Mouse (Mus musculus): ENCODE data around the gene Mafb. TPM values are rescaled to one million over a fixed set of nuclear protein-coding genes. Genes with fewer than 3 reads are reported as not detected.

The Mafb gene
- polyA plus RNA-seq, 1 experiment from 2014 or later, result 13.3 TPM

DNA sequence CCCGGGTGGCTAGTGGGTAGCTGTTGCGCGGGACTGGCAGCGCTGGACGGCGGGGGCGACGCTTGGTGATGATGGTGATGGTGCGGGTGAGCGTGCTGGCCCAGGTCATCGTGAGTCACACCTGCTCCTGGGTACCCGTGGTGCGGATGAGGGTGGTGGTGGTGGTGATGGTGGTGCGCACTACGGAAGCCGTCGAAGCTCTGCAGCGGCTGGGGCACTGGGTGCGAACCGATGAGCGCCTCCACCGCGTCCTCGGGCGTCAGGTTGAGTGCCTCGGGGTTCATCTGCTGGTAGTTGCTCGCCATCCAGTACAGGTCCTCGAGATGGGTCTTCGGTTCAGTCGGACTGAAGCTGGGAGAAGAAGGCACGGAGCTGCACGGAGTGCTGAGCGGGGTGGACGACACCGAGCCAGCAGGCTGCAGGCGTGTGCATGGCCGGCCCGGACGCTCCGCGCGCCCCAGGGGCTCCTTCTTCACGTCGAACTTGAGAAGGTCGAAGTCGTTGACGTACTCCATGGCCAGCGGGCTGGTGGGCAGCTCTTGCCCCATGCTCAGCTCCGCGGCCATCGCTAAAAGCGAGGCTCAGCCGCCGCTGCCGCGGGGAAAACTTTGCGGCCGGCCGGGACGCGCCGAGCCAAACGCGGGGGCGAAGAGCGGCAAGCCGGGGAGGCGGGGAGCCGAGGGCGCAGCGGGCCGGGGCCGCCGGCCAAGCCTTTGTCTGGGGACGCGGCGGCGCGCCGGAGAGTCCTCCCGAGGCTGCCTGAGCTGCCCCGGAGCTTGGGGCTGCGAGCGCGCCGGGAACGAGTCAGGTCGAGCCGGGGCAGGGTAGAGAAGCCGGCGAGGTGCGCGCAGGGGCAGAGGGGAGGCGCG lies 520 bp downstream of the Mafb start:
- H3K4me3 ChIP-seq (ENCODE audit: low read depth, low read length), result peak overlapping the region; percentile 52
- H3K27ac ChIP-seq (ENCODE audit: low read depth, low read length), result peak overlapping the region; percentile 50; the same call in 1 of the 2 replicates
- ATAC-seq (ENCODE audit: insufficient read depth, low FRiP score, low TSS enrichment) (peak; percentile 32), DNase-seq (ENCODE audit: low spot score) (peak; percentile 65)
- H3K9ac ChIP-seq (ENCODE audit: low read length), result peak overlapping the region; percentile 75
- H3K4me1 ChIP-seq (ENCODE audit: control insufficient read depth, insufficient read depth, low read length), result peaks cover 5% of the 10 kb centered on the region; the same call in 1 of the 2 replicates
- WGBS, result under 1% methylated on average over 81 of the region's 95 CpGs
- peak overlapping the region; percentile 96 for H3K4me2 ChIP-seq (ENCODE audit: low read depth)
- peaks cover 78% of the 10 kb centered on the region for H3K27me3 ChIP-seq (ENCODE audit: control insufficient read depth, insufficient read depth, low read length)
- no peaks in the 10 kb centered on the region for H3K36me3 ChIP-seq (ENCODE audit: control insufficient read depth, insufficient read depth, low read length)
- H3K9me3 ChIP-seq (ENCODE audit: control insufficient read depth, low read length), result no peaks in the 10 kb centered on the region

- peak; percentile 48 for DNase-seq (ENCODE audit: low spot score)
- peak overlapping the region; percentile 52 for H3K4me3 ChIP-seq (ENCODE audit: low read depth, low read length)
- H3K4me2 ChIP-seq (ENCODE audit: low read depth), result peak overlapping the region; percentile 96
- H3K27me3 ChIP-seq (ENCODE audit: control insufficient read depth, insufficient read depth, low read length), result peaks cover 77% of the 10 kb centered on the region
- H3K9ac ChIP-seq (ENCODE audit: low read length), result peak overlapping the region; percentile 20; the same call in 1 of the 2 replicates
- no peak for ATAC-seq (ENCODE audit: insufficient read depth, low FRiP score, low TSS enrichment)
- no peak overlapping the region for H3K27ac ChIP-seq (ENCODE audit: low read depth, low read length)
- no peaks in the 10 kb centered on the region for H3K9me3 ChIP-seq (ENCODE audit: control insufficient read depth, low read length)
- no peaks in the 10 kb centered on the region for H3K36me3 ChIP-seq (ENCODE audit: control insufficient read depth, insufficient read depth, low read length)
- under 1% methylated on average over 50 of the region's 50 CpGs for WGBS
- peaks cover 5% of the 10 kb centered on the region; the same call in 1 of the 2 replicates for H3K4me1 ChIP-seq (ENCODE audit: control insufficient read depth, insufficient read depth, low read length)
These were observed 1.6 kb downstream of the Mafb start for GRCm38 (mm10) chr2:160365107-160365911.

DNA sequence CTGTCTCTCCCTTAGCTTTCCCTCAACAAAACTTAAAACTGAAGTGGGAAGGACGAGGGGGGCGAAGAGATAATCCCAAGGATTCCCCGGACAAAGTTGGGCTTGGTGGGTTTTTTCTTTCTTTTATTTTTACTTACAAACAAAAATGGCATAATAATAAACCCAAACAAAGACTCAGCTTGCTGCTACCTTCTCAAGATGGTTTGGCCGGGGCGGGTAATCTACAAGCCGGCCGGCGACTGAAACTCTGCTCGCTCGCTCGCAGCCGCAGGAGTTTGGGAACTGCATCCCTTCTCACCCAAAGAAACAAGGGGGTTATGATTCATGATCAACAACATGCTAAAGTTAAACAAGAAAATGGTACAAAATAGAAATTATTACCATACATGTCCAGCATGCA lies 2.2 kb downstream of the Mafb start:
- ATAC-seq (ENCODE audit: insufficient read depth, low FRiP score, low TSS enrichment) (no peak), DNase-seq (ENCODE audit: low spot score) (peak; percentile 23)
- under 1% methylated on average over 12 of the region's 12 CpGs for WGBS
- no peak overlapping the region for H3K27ac ChIP-seq (ENCODE audit: low read depth, low read length)
- H3K9me3 ChIP-seq (ENCODE audit: control insufficient read depth, low read length), result no peaks in the 10 kb centered on the region
- H3K4me2 ChIP-seq (ENCODE audit: low read depth), result peak overlapping the region; percentile 96
- peak overlapping the region; percentile 52 for H3K4me3 ChIP-seq (ENCODE audit: low read depth, low read length)
- peaks cover 5% of the 10 kb centered on the region; the same call in 1 of the 2 replicates for H3K4me1 ChIP-seq (ENCODE audit: control insufficient read depth, insufficient read depth, low read length)
- no peak overlapping the region for H3K9ac ChIP-seq (ENCODE audit: low read length)
- no peaks in the 10 kb centered on the region for H3K36me3 ChIP-seq (ENCODE audit: control insufficient read depth, insufficient read depth, low read length)
- peaks cover 77% of the 10 kb centered on the region for H3K27me3 ChIP-seq (ENCODE audit: control insufficient read depth, insufficient read depth, low read length)

- 1% methylated on average over 9 of the region's 9 CpGs for WGBS
- no peak overlapping the region for H3K27ac ChIP-seq (ENCODE audit: low read depth, low read length)
- H3K9me3 ChIP-seq (ENCODE audit: control insufficient read depth, low read length), result no peaks in the 10 kb centered on the region
- peak overlapping the region; percentile 52 for H3K4me3 ChIP-seq (ENCODE audit: low read depth, low read length)
- no peak overlapping the region for H3K9ac ChIP-seq (ENCODE audit: low read length)
- no peaks in the 10 kb centered on the region for H3K36me3 ChIP-seq (ENCODE audit: control insufficient read depth, insufficient read depth, low read length)
- peaks cover 77% of the 10 kb centered on the region for H3K27me3 ChIP-seq (ENCODE audit: control insufficient read depth, insufficient read depth, low read length)
- peaks cover 5% of the 10 kb centered on the region; the same call in 1 of the 2 replicates for H3K4me1 ChIP-seq (ENCODE audit: control insufficient read depth, insufficient read depth, low read length)
- ATAC-seq (ENCODE audit: insufficient read depth, low FRiP score, low TSS enrichment), result no peak
- peak; percentile 13 for DNase-seq (ENCODE audit: low spot score)
- H3K4me2 ChIP-seq (ENCODE audit: low read depth), result peak overlapping the region; percentile 96; the same call in 1 of the 2 replicates
These were observed 2.7 kb downstream of the Mafb start for GRCm38 (mm10) chr2:160364128-160364650.

DNA sequence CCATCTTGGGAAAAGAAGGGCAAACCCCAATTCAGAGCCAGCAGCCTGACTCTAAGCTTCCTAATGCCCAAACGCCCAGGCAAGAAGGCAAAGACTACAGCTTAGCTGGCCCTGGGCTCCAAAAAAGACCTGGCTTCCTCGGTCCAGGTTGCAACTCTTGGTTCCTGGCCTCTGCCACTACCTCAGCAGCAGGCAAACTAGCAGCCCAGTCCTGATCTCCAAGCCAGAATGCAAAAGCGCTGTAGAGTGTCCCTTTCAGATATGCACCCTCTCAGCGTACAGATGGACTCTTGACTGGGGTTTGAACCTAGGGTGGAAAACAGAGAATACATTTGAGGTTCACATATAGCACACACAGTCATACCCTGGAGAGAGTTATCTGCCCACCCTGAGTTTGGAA lies 3.7 kb downstream of the Mafb start:
- Histone ChIP-seq H3K4me3 (ENCODE audit: low read depth, low read length) (no peak overlapping the region), H3K4me2 (ENCODE audit: low read depth) (no peak overlapping the region), H3K9me3 (ENCODE audit: control insufficient read depth, low read length) (no peaks in the 10 kb centered on the region), H3K9ac (ENCODE audit: low read length) (no peak overlapping the region), H3K27me3 (ENCODE audit: control insufficient read depth, insufficient read depth, low read length) (peaks cover 76% of the 10 kb centered on the region), H3K4me1 (ENCODE audit: control insufficient read depth, insufficient read depth, low read length) (peaks cover 3% of the 10 kb centered on the region; the same call in 1 of the 2 replicates), H3K36me3 (ENCODE audit: control insufficient read depth, insufficient read depth, low read length) (no peaks in the 10 kb centered on the region), H3K27ac (ENCODE audit: low read depth, low read length) (no peak overlapping the region)
- 11% methylated on average over 4 of the region's 4 CpGs for WGBS
- ATAC-seq (ENCODE audit: insufficient read depth, low FRiP score, low TSS enrichment), result no peak
- DNase-seq (ENCODE audit: low spot score), result peak; percentile 39

GRCm38 (mm10) chr2:160361442-160362121 lies 5.3 kb downstream of the Mafb start:
- peaks cover 3% of the 10 kb centered on the region for H3K4me1 ChIP-seq (ENCODE audit: control insufficient read depth, insufficient read depth, low read length)
- no peak overlapping the region for H3K4me3 ChIP-seq (ENCODE audit: low read depth, low read length)
- no peaks in the 10 kb centered on the region for H3K9me3 ChIP-seq (ENCODE audit: control insufficient read depth, low read length)
- DNase-seq (ENCODE audit: low spot score), result peak; percentile 22
- no peak overlapping the region for H3K9ac ChIP-seq (ENCODE audit: low read length)
- peaks cover 75% of the 10 kb centered on the region for H3K27me3 ChIP-seq (ENCODE audit: control insufficient read depth, insufficient read depth, low read length)
- H3K27ac ChIP-seq (ENCODE audit: low read depth, low read length), result no peak overlapping the region
- 7% methylated on average over 16 of the region's 16 CpGs for WGBS
- no peak overlapping the region for H3K4me2 ChIP-seq (ENCODE audit: low read depth)
- ATAC-seq (ENCODE audit: insufficient read depth, low FRiP score, low TSS enrichment), result no peak
- H3K36me3 ChIP-seq (ENCODE audit: control insufficient read depth, insufficient read depth, low read length), result no peaks in the 10 kb centered on the region

DNA sequence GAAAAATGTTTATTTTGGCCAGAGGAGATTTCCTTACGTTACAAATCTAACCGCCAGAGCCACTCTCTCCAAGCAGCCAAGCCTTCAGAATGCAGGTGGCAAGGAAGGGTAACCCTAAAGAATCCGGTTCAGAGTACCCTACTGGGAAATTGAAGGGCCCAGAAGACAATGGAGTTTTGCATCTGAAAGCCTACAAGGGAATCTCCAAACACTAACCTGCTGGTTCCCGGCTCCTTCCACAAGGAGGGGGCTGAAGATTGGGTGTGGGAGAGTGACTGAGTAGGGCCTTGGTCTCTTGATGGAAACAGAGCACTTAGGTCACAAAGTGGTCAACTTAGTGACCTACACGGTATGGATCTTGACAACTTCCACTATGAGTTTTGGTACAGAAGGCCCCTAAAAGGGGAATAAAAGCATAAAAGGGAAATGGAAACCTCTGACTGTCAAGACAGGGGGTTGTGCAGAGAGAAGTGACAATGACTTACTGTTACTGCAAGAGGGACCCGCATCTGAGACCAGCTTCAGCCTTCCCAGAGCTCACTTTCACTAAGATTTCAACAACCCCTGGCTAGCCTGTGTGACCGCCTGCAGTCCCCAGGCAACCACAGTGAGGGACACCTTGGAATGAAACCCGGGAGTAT lies 6.5 kb downstream of the Mafb start:
- no peak overlapping the region for H3K27ac ChIP-seq (ENCODE audit: low read depth, low read length)
- DNase-seq (ENCODE audit: low spot score) (no peak), ATAC-seq (ENCODE audit: insufficient read depth, low FRiP score, low TSS enrichment) (no peak)
- no peaks in the 10 kb centered on the region; the same call in 1 of the 2 replicates for H3K4me1 ChIP-seq (ENCODE audit: control insufficient read depth, insufficient read depth, low read length)
- H3K27me3 ChIP-seq (ENCODE audit: control insufficient read depth, insufficient read depth, low read length), result peaks cover 63% of the 10 kb centered on the region
- WGBS, result 2% methylated on average over 8 of the region's 8 CpGs
- H3K9ac ChIP-seq (ENCODE audit: low read length), result no peak overlapping the region
- H3K4me3 ChIP-seq (ENCODE audit: low read depth, low read length), result no peak overlapping the region
- no peak overlapping the region for H3K4me2 ChIP-seq (ENCODE audit: low read depth)
- H3K36me3 ChIP-seq (ENCODE audit: control insufficient read depth, insufficient read depth, low read length), result no peaks in the 10 kb centered on the region
- H3K9me3 ChIP-seq (ENCODE audit: control insufficient read depth, low read length), result no peaks in the 10 kb centered on the region

GRCm38 (mm10) chr2:160358896-160359295 lies 8.0 kb downstream of the Mafb start:
- H3K27me3 ChIP-seq (ENCODE audit: control insufficient read depth, insufficient read depth, low read length), result peaks cover 52% of the 10 kb centered on the region
- H3K36me3 ChIP-seq (ENCODE audit: control insufficient read depth, insufficient read depth, low read length), result no peaks in the 10 kb centered on the region
- H3K27ac ChIP-seq (ENCODE audit: low read depth, low read length), result no peak overlapping the region
- no peak overlapping the region for H3K4me2 ChIP-seq (ENCODE audit: low read depth)
- peak; percentile 12 for DNase-seq (ENCODE audit: low spot score)
- no peak overlapping the region for H3K4me3 ChIP-seq (ENCODE audit: low read depth, low read length)
- H3K4me1 ChIP-seq (ENCODE audit: control insufficient read depth, insufficient read depth, low read length), result no peaks in the 10 kb centered on the region; the same call in 1 of the 2 replicates
- whole genome bisulfite sequencing, result 5% methylated on average over 4 of the region's 4 CpGs
- H3K9me3 ChIP-seq (ENCODE audit: control insufficient read depth, low read length), result no peaks in the 10 kb centered on the region
- ATAC-seq (ENCODE audit: insufficient read depth, low FRiP score, low TSS enrichment), result no peak
- H3K9ac ChIP-seq (ENCODE audit: low read length), result no peak overlapping the region
